Mouse (Mus musculus) neutrophil, adult 5-6 weeks (primary cell): ENCODE data around the gene Pbld2. TPM values are rescaled to one million over a fixed set of nuclear protein-coding genes. Genes with fewer than 3 reads are reported as not detected.
"Not testable (repeated sequence)": the region's sequence is repeated elsewhere in the genome, so short reads cannot be mapped to it uniquely, and the experiment has no call there.

ENCODE experiments used
- ATAC-seq: fragments of 151-379, 151-347 bp; 2 replicates; pipeline ENCODE4 v1.8.0; 2017; ENCODE audit warnings: mild to moderate bottlenecking, moderate TSS enrichment; ENCODE audit not compliant: insufficient number of reproducible peaks, poor library complexity, low FRiP score, severe bottlenecking; ENCODE audit errors: extremely low read depth
- total RNA-seq: library from RNA; stranded (forward); fragments of 200-1000 nt; gene quantifications from 2 replicates; pipeline ENCODE4 v1.2.3, GENCODE M21; 2017

Pbld2 gene
- total RNA-seq, 1 experiment from 2014 or later: 1.9 TPM

GRCm38 (mm10) chr10:63023121-63023748, 880 bp upstream of the Pbld2 start:
- 0 out of 2 replicates have a peak, but pooled peaks have one; percentile 9 for ATAC-seq

- no peak for ATAC-seq
Observed at GRCm38 (mm10) chr10:63024580-63024910, 430 bp downstream of the Pbld2 start.

GRCm38 (mm10) chr10:63025016-63025415, 901 bp downstream of the Pbld2 start:
- no peak for ATAC-seq

GRCm38 (mm10) chr10:63025491-63026011, 1.4 kb downstream of the Pbld2 start:
- ATAC-seq: no peak

- no peak for ATAC-seq
Observed at GRCm38 (mm10) chr10:63026156-63026794, 2.2 kb downstream of the Pbld2 start.

GRCm38 (mm10) chr10:63026795-63027160, 2.7 kb downstream of the Pbld2 start:
- ATAC-seq: no peak

GRCm38 (mm10) chr10:63027376-63028161, 3.5 kb downstream of the Pbld2 start:
- no peak for ATAC-seq

GRCm38 (mm10) chr10:63028396-63028795, 4.3 kb downstream of the Pbld2 start:
- ATAC-seq: no peak

GRCm38 (mm10) chr10:63032267-63032666, 8.2 kb downstream of the Pbld2 start:
- no peak for ATAC-seq

- ATAC-seq: no peak
Observed at GRCm38 (mm10) chr10:63032956-63033355, 8.8 kb downstream of the Pbld2 start.

GRCm38 (mm10) chr10:63038571-63039320, 14.6 kb downstream of the Pbld2 start:
- ATAC-seq: no peak

- no peak for ATAC-seq
Observed at GRCm38 (mm10) chr10:63039867-63040628, 15.9 kb downstream of the Pbld2 start.

- no peak for ATAC-seq
Observed at GRCm38 (mm10) chr10:63043154-63043553, 19.0 kb downstream of the Pbld2 start.

- no peak for ATAC-seq
Observed at GRCm38 (mm10) chr10:63047751-63048150, 23.6 kb downstream of the Pbld2 start.

- no peak for ATAC-seq
Observed at GRCm38 (mm10) chr10:63049106-63049505, 25.0 kb downstream of the Pbld2 start.

GRCm38 (mm10) chr10:63051267-63051666, 27.2 kb downstream of the Pbld2 start:
- ATAC-seq: no peak

- no peak for ATAC-seq
Observed at GRCm38 (mm10) chr10:63052011-63052410, 27.9 kb downstream of the Pbld2 start.

GRCm38 (mm10) chr10:63053007-63053406, 28.9 kb downstream of the Pbld2 start:
- no peak for ATAC-seq

- not testable (repeated sequence) for ATAC-seq
Observed at GRCm38 (mm10) chr10:63054071-63054470, 30.0 kb downstream of the Pbld2 start.
